Mouse (Mus musculus) layer of hippocampus, adult 9-11 months (tissue): ENCODE measurements around the gene Ppp1r14c.
"Not testable (repeated sequence)": the region's sequence is repeated elsewhere in the genome, so short reads cannot be mapped to it uniquely, and the experiment has no call there.

Experiments used
- DNase-seq: peaks from one replicate; pipeline ENCODE4 v3.0.0; 2022

Gene Ppp1r14c

DNA sequence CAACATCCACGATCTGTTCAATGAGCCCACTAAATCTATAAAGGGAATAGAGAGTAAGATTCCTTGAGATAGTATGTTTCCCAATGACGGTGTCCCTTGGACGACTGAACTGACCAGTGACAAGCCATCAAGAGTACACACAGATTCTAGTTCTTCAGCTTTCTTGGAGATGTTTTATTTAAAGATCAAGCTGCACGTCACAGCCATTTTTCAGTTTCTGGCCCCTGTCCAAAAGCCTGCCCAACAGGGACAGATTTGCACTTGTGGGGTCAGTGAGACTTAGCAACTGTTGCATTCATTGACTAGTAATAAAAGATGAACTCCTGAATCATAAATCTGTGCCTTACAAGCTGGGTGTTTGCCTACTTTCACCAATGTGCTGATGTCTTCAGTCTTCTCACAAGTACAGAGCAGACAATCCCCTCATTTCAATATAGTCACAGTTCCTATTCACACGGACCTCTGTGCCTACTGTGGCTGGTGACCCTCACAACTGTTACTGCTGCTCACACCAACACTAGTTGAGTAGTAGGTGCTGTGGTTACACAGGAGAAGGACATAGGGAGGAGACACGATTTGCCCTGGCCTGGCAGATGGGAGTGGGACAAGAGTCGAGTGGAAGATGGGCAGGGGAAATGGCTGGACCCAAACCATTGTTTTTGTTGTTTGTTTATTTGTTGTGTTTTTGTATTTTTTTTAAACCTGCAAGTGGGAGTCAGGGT is 37.7 kb downstream of the Ppp1r14c start:
- DNase-seq = no peak

DNA sequence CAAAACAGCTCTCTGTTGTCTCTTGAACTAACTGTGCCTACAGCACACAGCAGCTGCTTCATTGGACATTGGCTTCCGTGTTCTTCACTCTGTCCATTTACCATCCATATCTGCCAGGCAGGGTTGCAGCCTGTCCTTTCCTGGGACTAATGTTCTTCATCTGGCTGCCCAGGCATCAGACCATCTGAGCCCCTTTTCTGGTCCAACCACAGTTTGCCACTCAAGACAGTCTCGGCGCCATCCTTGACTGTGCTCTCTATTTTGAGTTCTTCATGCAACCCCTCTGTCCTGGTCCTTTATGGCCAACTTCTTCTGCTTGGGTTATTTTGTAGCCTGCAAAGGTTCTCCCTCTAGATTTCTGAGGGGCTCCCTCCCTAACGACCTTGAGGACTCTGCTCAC is 38.5 kb downstream of the Ppp1r14c start:
- DNase-seq = no peak

DNA sequence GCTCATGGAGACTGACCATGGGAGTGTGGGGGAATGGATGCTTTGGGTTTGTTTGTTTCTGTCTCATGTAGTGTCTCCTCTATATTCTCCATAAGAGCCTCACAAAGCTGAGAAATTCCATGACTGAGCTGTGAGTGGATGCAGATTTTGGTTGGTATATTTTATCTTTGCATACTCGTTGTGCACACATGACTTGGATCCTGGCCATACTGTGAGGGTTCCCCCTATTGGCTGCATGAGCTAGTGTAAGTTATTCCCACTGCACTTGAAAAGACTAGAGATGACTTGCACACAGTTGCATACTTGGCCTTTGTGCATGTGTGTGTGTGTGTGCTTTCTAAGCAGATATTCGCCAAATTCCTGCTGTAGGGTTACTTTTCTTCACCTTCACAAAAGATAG is 40.4 kb downstream of the Ppp1r14c start:
- DNase-seq = no peak

DNA sequence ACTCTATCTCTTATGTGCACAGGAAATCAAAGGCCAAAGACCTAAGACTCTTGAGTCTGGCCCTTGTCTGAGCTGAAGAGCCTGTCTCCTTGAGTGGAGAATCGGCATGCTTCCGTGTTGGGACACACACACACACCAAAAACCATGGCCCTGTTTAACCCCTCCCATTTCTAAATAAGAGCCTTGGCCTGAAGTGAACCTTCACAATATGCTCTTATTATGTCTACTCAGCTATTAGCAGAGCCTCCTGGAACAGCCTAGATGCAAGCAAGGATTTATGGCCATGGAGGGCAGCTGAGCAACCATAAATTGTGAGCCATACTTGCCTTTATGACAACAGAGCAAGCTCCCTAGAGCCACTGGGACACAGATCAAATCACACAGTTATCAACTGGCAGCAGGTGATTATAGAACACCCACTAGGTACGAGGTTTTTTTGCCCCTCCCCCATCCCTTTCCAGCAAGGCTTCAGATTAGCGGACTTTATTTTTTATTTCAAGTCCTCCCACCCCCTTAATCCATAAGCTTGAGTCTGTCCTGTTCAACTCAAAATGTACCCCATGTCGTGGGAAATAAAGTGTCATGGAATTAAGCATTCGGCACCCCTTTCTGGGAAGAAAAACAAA is 42.3 kb downstream of the Ppp1r14c start:
- no peak for DNase-seq

DNA sequence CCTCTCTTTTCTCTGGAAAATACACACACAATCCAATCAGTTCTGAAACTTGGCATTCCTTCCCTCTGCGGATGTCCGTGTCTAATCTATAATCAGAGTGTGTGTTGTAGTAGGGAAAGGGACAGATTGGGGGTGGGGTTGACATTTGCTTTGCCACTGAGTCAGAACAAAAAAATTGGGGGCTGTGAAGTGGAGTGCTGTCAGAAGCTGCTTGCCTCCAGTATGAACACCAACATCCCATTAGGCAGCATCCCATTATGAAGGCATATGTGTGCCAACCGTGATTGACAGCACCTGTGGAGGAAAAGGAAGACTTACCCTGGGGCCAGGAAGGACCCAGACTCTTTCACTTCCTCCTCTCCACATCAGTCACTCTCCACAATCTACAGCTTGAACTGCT is 42.8 kb downstream of the Ppp1r14c start:
- no peak for DNase-seq

DNA sequence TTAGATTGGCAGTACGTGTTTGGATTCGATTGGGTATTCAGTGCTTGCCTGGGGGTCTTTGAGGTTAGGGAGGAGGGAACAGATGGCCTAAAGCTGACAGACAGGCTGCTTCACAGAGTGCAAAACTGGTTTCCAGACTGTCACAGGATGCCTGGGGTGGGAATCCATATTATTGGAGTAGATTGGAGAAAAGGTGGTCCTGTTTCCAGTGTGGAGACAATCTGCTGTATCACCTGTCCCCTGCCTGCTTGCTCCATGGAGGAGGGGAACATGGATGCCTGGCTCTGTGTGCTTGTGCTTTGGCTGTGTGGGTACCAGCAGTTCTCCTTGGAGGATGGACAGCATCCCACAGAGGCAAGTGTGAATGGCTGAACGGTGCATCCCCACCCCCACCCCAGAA is 45.4 kb downstream of the Ppp1r14c start:
- DNase-seq = no peak

DNA sequence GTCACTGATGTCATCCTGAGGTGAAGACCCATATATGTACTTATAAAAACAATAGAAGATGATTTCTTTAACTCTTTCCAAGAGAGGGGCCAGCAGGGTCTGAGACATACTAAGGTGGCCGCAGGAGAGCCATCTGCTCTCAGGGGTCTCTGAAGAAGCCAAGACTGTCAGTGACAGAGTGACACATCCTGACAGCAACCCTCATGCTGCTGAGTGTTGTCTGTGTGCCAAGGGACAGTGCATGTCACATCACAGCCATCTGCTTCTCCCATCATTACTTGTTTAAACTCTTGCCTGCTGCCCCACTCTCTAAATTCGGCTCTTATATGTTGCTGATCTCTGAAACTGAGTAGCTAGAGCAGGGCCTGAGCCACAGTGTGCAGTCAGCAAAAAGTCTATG is 45.8 kb downstream of the Ppp1r14c start:
- no peak for DNase-seq

DNA sequence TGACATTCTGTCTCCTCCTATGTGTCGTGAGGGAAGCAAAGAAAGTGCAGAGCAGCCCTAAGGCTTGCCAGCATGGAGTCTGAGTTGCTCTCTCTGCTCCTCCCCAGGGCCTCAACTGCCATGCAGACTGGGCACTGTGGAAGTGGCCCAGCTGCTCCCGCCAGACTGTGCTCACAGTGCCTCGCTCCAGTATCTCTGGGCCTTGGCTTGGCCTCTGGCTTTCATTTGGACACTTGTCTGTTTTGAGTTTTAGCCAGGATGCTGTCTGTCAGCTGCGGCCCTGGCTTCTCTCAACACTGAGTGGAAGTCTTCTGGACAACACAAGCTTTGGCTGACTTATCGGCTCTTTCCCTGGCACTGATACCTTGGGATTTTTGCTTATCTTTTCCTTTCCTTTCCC is 49.0 kb downstream of the Ppp1r14c start:
- DNase-seq = peak; percentile 15

DNA sequence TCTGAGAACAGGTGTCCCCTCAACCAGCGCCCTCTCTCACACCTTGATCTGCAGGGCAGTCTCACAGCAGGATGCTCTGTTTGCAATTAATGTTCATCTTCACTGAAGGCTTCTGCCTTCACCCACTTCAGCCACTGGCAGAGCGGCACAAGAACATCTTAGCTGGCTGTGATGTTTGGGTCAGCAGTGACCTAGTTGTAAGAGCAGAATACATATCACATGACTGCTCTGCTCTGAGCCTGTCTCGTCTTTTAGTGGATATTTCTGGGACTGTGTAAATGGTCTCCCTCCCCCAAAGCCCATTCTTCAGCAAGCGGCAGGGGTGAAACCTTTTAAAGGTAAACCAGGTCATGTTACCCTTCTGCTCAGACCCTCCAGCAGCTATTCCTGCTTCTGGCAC is 50.7 kb downstream of the Ppp1r14c start:
- no peak for DNase-seq

DNA sequence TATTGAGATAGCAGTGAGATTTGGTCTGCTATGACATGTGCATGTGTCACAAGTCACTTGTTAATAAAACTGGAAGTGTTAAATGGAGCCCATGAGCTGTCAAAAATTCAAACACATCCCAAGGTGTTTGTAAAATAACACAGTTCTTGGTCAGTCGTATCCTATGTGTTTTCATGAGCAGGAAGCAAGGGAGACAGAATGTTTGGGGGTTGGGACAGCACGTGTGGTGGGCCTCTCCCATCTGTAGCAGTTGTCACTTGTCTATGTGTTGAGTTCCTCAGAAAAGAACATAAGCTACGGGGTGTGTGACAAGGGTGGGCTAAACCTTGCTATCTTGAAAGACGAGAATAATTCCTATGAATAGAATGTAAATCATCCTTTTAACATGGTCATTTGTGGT is 51.6 kb downstream of the Ppp1r14c start:
- DNase-seq = peak; percentile 45

DNA sequence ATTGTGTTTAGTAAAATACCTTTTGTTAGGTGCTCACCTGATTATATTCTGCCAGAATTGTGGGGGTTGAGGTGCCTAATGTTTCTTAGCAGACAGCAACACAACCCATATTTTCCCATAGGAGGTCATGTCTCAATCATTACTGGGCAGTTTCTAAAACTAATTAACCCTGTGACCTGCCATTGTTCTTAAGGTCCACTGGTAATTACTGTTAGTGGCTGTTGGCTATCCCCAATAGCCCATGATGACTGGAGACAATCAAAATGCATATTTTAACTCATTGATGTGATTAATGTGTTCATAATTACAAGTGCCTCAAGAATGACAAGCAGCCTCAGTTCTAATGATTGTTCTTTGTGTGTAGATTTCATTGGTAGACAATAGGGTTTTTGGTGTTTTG is 58.2 kb downstream of the Ppp1r14c start:
- DNase-seq = no peak

DNA sequence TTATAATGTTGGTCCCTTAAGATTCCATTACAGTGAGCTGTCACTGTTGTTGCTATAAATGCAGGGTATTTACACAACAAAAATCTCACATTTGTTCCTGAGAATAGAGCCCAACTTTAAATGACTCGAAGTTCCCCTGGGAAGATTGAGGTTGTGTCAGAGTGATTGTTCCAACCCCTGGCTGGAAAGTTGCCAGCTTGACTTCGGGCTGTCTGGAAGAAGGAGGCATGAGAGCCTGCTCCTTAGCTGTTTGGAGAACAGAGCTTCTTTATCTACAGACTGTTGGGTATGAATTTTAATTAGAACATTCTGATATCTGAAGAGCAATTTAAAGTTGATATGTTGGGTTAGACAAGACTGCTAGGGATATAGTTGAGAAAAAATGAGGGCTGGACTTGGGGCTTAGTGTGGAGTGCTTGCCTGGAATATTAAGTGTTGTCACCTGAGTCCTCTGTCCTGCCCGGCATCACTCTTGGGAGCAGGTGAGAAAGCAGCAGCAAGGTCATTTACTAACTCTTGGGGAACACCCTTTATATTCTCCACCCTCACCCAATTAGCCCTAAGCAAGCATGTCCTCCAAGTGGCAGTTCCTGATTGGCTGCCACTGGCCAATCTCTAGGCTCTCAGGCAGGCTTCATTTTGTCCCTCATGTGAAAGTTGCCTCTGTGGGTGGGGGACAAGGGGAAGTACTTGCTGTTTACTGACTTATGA is 62.0 kb downstream of the Ppp1r14c start:
- DNase-seq = no peak

DNA sequence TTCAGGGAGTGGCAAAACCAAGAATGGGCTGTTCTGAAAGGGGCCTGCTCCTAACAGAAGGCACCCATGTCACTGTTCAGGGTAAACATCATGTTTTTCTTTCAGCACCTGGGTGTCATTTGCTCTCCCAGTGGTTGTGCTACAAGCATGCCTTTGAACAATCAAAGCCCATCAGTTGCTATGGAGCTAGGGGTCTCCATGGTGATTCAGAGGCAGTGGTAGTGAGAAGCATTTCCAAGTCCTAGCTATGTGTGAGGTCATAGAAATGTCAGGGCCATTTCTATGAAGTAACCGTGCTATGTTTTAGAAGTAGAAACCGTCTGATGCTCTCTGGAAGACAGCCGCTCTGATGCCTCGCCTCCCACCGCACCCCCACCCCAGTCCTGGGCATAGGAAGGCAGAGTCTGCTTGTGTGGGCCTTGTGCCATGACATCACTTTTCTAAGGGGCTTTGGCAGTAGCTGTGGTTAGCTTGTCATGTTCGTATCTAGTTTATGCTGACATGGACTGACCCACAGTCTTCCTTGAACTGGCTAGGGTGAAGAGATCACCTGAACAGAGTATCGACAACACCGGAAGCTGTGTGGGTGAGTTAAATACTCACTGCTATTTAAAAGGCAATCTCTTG is 69.1 kb downstream of the Ppp1r14c start:
- DNase-seq = no peak

DNA sequence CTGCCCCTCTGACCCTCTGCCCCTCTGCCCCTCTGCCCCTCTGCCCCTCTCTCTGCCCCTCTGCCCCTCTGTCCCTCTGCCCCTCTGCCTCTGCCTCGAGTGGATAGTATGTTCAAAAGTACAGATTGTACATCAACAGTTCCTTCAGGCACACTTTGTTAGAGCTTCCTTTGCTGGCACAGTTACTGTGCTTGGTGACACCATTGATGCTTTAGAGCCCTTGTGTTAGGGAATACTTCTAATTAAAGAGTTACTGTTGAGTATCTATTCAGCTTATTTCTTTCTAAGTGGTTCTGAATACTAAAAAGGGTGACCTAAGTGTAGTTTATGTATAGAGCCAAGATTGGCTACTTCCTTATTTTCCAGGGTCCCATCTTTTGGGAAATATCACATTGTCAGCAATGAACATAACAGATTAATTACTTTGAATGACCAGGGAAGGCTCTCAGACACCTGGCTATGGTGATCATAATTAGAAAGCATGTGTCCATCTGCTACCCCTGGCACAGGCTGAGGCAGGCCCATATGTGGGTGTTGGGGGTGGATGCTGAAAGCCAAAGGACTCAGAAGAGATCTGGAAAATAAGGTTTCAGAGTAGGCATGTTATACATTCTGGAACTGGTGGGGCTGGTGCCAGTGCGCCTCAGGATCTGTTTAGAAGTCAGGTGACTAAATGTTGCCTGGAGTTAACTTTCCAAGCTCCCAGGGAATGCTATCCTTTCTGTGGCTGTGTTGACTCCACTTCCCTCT is 75.0 kb downstream of the Ppp1r14c start:
- peak; percentile 26 for DNase-seq

DNA sequence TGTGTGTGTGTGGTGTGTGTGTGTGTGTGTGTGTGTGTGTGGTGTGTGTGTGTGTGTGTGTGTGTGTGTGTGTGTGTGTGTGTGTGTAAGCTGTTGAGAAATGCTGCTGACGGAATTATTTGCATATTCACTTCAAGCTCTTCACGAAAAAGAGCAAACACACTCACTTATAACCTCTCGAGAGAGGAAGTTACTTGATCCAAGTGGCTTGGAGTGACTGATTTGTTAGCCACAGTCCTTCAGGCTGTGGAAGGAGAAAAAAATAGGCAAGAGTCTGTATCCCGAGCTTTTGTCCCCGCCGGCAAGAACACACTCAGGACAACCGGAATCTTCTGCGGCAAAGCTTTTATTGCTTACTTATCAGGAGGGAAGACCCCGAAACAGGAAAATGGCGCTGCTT is 80.9 kb downstream of the Ppp1r14c start:
- DNase-seq = not testable (repeated sequence)

DNA sequence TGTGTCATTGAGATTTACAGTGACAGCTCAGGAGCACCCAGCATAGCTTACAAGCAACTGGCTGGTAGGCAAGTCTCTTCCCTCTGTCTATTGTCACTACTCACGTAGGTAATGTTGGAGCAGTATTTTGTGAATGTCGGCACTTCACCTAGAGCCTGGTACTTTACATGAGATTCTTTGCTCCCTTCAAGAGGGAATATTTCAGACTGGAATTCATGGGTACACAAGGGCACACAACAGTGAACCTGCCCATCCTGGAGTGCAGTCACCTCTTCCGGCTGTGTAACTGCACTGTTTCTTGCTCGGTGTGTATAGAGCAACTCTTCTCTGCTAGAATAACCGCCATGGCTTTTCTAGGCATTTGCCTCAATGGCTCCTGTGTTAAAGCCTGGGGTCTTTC is 82.8 kb downstream of the Ppp1r14c start:
- no peak for DNase-seq

DNA sequence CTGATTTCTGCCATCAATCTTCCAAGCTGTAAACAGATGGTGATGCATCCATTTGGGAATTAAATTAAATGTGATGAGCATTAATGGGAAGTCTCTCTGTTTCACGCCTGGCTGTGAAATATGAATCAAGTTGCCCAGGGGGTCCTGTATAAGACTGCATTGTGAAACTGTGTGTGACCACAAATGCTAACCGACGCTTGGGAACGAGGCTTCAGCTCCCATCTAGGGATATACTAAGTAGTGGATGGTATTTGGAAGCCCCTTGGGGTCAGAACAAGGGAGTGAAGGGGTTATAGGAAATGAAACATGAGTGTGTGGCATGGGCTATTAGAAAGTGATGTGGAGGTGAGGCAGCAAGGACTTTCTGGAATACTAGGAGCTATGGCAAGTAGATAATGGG is 86.1 kb downstream of the Ppp1r14c start:
- DNase-seq = no peak

DNA sequence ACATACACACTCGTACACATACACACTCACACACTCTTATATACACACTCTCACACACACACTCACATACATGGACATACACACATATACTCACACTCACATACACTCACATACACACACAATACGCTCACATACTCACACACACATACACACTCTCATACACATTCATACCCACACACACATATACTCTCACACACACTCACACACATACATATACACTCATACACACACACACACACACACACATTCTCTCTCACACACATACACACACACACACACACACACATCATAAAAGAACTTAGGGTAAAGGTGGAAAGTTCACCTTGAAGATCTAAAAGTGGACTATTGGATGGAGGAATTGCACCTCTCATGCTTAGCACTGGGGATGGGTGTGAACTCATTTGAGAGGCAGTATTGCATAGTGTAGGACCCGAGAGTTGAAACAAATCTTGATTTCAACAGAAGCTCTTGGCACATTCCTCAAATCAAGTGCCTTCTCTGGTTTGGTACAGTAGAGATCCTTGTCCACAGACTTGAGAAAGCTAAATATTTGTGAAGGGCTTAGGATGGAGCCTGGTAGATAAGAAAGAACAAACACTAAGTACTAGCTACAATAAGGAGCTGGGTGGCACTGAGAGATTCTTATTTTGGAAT is 87.1 kb downstream of the Ppp1r14c start:
- DNase-seq = no peak

DNA sequence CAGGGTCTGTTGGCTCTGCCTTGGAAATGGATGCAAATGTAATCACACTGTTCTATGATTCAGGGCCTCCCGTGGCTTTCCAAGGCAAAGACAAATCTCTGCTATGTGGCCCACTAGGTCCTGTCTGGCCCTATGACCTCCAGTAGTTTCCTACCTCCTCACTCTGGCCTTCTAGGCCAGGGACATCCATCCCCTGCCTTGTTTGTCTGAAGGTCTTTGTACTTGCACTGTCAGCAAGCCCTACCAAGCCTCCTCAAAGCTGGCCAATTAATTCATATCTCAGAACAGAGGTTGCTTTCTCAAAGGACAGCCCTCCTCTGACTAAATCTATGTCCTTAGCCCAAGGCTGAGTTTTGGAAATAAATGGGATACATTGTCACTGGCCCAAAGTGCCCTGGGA is 92.8 kb downstream of the Ppp1r14c start:
- DNase-seq = no peak

DNA sequence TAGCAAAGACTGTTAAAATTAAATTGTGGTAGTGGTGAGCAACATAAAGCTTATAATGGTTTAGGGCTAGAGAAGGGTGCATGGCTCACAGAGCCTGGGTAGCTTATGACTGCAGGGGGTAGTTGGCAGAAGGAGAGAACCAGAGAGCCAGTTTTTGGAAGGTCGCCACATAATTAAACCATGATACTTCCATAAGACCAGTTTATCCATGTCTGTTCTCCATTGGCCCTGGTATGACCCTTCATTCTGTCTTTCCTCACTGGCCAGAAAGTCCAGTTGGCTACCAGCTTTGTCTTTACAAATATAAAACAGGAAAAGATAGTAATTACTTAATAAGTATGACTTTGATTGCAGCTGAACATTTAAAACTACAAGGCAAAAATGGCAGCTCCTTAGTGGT is 95.0 kb downstream of the Ppp1r14c start:
- DNase-seq = no peak

DNA sequence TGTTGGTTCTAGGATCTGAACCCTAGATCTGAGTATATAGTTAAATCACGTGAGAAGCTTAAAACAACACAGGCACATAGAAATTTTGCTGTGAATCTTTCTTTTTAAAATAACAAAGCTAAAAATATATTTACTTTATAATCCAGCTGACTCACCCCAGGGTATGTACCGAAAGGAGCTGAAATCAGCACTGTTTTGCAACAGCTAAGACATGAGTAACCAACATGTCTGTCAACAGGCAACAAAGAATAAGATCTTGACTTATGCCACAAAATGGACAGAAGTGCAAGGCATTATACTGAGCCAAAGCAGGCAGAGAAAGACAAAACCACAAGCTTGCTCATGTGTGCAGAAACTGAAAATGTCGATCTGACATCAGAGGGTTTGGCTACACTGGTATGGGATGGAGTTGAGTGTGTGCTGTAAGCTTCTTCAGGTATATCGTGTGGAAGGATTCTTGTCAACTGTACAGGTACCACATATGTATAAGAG is 100.3 kb downstream of the Ppp1r14c start:
- DNase-seq = no peak

DNA sequence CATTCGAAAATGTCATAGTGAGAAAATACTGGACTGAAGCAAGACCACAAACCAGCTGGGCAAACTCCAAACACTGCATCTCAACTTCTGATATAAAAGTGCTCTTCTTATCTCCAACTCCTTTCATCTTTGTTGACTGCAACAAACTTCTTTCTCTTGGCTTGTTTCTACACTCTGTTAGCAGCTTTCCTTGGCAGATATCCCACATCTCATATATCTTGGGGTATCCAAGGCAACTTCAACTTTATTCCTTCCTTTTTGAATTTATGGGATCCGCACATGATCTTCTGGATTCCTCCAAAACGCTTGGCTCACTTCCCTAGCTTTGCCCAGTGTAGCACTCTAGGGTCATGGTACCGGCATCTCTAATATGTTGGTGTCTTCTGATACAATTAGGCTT is 102.7 kb downstream of the Ppp1r14c start:
- DNase-seq = no peak
